Mouse (Mus musculus) gastrocnemius, postnatal 14 days (tissue): ENCODE data around the gene Gm5134. TPM values are rescaled to one million over a fixed set of nuclear protein-coding genes. Genes with fewer than 3 reads are reported as not detected.

Source experiments
- DNase-seq: peaks from one replicate; pipeline ENCODE4 v3.0.0; 2021; ENCODE audit warnings: mixed read lengths
- intact Hi-C: fragments of 180-260 bp; cut with DNase I; formaldehyde crosslinking; loops from one replicate; pipeline ENCODE4 v1.15.1; 2025; ENCODE audit warnings: low total_unique reads
- microRNA-seq, 2 experiments: library from miRNA; unstranded; fragments of <30 nt; microRNA quantifications; one replicate each; pipeline ENCODE4 v1.2.0; 2021
- total RNA-seq, 2 experiments: library from RNA; stranded (reverse); gene quantifications; 2 replicates each; pipeline ENCODE4 v1.2.3; 2021

The Gm5134 gene
- total RNA-seq, 2 experiments from 2014 or later: not detected

DNA sequence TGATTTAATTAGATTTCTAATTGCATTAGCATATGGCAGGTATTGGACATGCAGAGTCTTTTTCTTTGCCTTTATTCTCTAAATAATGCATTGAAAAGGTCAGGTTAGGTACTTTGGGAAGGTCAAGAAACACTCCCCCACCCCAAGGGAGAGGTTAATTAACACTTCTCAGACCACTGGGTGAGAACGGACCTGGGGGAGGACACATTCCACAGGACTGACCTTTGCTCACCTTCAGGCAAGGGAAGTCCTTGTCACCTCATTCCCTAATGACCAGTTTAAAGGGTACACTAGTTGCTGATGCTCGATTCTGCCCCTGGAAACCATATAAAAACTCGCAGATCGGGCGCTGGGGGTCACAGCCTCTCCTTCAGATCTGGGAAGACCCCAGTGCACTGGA, 75.0 kb downstream of the Gm5134 start:
- intact Hi-C loops: no loop called here
- DNase-seq: no peak

GRCm38 (mm10) chr10:76030496-76030895, 76.2 kb downstream of the Gm5134 start:
- intact Hi-C loops: no loop called here
- DNase-seq: no peak

DNA sequence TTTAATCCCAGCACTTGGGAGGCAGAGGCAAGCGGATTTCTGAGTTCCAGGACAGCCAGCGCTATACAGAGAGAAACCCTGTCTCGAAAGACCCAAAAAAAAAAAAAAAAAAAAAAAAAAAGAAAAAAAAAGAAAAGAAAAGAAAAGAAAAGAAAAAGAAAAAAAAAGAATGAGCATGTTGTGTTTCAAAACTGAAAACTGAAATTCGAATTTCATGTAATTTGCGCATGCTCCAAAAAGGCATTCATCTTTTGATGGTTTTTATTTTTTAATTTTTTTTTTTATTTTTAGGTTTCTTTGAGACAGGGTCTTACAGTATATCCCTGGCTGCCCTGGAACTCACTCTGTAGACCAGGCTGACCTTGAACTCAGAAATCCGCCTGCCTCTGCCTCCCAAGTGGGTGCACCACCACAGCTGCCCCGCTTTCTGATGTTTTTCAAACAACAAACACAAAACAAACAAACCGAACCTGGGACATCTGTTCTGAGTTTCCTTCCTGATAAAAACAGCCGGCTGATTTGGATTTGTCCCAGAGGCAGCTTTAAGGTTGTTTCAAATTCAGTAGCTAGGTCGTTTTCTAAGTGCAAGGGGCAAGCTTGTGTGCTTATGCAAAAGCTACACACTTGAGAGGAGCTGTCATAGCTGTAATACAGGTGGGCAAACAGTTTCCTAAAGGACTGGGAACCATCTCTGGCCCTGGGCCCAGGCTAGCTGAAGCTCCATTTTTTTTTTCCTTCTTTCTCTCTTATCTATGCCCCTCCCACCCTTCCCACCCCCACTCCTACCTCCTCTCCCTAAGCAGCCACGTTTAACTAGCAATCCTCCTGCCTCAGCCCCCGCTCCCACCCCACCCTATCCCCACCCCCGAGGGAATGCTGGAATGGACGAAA, 77.4 kb downstream of the Gm5134 start:
- peak; percentile 10 for DNase-seq
- intact Hi-C loops: no loop called here

DNA sequence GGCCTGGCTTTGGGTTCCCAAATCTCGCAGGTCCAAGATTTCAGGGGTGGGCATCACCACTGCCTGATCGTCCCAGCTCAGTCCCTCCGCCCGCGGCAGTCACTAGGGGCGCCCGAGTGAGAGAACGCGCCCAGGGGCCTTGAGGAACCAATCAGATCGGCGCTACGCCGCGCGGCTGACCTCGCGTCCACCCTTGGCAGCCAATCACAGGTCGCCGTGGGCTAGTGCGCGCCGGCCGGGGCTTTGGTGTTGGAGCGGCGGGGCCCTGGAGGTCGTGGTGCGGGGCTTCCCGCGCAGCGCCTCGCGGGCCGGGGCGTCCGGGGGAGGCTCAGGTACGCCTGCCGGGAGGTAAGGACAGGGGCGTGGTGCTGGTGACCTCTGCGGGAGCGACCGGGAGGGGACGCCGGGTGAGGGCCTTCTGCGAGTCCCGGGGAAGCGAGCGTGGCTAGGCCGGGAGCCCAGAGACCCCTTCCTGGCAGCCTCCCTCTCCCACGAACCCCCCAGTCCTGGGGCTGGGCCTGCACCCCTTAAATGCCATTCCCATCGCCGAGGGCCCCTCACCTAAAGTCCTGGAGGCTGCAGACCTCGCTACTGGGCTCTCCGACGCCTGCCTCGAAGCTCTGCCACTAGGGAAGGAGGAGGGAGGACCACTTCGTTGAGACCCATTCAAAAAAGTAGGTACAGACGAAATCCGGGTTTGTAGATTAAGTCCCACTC, 78.2 kb downstream of the Gm5134 start, which contains the start of gene Zfp280b:
TSS of gene Zfp280b (plus strand) at position 249 of the 717 bp plus-strand sequence.
- peak; percentile 96 for DNase-seq
- intact Hi-C loops: no loop called here

DNA sequence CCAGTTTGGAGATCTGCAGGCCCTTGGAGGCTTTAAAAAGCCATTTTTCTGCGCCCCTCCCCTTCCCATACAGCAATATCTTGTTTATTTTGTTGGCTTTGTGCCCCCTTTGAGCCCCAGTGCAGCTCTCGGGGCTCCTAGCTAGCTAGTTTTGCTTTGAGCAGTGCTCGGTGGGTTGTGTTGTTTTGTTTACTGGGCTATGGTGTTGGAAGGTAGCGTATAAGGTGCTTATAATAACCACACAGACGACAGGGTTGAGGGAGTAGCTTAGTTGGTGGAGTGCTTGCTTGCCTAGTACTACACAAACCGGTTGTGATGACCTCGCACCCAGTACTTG, 78.8 kb downstream of the Gm5134 start:
- DNase-seq: no peak
- intact Hi-C loops: no loop called here

- intact Hi-C loops: no loop called here
- no peak for DNase-seq
These were observed 79.8 kb downstream of the Gm5134 start for GRCm38 (mm10) chr10:76034001-76034600.

DNA sequence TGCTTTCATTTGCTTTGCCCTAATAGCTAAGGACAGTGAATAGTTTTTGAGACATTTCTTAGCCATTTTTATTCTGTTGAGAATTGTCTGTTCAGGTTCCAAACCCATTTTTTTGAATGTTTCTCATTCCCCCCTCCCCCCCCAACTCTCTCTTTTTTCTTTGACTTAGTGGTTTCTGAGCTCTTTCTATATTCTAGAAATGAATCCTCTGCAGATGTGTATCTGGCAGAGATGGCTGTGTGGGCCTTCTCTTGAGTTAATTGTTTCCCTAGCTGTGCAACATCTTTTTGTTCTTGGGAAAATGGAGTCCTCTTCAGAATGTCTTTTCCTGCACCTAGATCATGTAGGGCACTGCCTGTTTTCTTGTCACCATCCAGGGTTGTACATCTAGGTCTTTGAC, 81.0 kb downstream of the Gm5134 start:
- no peak for DNase-seq
- intact Hi-C loops: no loop called here

DNA sequence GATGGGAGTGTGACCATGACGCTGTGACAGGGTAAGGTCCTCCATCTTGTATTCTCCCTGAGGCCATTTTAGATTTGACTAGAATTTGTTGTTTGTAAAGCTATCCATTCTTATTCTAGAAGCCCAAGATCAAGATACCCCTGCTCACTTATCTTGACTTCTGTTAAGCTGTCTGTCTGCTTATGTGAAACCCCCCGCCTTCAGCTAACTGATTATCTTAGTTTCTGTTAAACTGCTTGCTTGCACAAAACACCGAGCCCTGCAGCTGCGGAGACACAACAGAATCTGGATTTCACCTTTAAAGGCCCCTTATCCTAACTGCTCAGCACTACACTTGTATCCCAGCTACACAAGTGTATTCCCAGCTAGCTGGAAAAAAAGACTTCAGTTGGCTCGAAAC, 82.6 kb downstream of the Gm5134 start:
- intact Hi-C loops: no loop called here
- no peak for DNase-seq

- DNase-seq: no peak
- intact Hi-C loops: no loop called here
These were observed 91.0 kb downstream of the Gm5134 start for GRCm38 (mm10) chr10:76045343-76045742.

GRCm38 (mm10) chr10:76046754-76047153, 92.4 kb downstream of the Gm5134 start:
- intact Hi-C loops: no loop called here
- DNase-seq: no peak

GRCm38 (mm10) chr10:76047182-76047869, 93.0 kb downstream of the Gm5134 start:
- intact Hi-C loops: no loop called here
- DNase-seq: no peak

DNA sequence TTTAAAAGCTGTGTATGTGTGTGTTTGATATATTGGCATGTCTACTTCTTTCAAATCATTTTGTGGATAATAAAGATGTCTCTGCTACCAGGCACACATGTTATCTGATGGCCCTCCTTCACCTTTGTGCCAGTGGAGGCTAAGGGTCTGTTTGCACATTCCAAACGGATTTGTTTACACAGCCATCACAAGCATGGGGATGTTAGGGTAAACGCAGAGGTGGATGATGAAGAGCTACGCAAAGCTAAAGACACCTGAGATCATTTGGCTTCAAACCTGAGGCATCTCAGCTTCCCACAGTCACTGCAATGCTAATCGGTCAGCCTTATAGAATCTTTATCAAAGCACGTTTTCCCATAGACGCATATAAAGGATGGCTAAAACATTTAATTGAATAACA, 94.7 kb downstream of the Gm5134 start:
- no peak for DNase-seq
- intact Hi-C loops: no loop called here

GRCm38 (mm10) chr10:76051860-76052259, 97.5 kb downstream of the Gm5134 start:
- intact Hi-C loops: no loop called here
- DNase-seq: no peak

Small RNA genes within 50 kb of the gene (microRNA-seq; reads per million reads assigned to microRNA genes)
- gene Mir6409: 0 reads per million in 2 experiments

Other genes starting within 250 kb of the Gm5134 start
- 10 to 100 TPM in 1 of 2 experiments, 1 to 10 TPM in 1; 9.6 to 10.9 TPM for gene Cabin1, start 190.2 kb upstream of the Gm5134 start, total RNA-seq
- gene Ddt, start 181.1 kb upstream of the Gm5134 start, total RNA-seq: 10 to 100 TPM; 36.8 to 39.9 TPM
- not detected for gene Gm20441, start 173.6 kb upstream of the Gm5134 start, total RNA-seq
- 1 to 10 TPM; 5.3 to 7.5 TPM for gene Gstt3, start 173.1 kb upstream of the Gm5134 start, total RNA-seq
- gene Gstt1, start 155.9 kb upstream of the Gm5134 start, total RNA-seq: 1 to 10 TPM; 7.0 to 8.2 TPM
- not detected for gene Gstt4, start 132.0 kb upstream of the Gm5134 start, total RNA-seq
- gene Gstt2, start 117.1 kb upstream of the Gm5134 start, total RNA-seq: 1 to 10 TPM; 5.6 to 6.9 TPM
- gene Mif, start 94.3 kb upstream of the Gm5134 start, total RNA-seq: 100 to 1,000 TPM; 155 to 170 TPM
- not detected for gene Derl3, start 61.1 kb upstream of the Gm5134 start, total RNA-seq
- gene Smarcb1, start 32.9 kb upstream of the Gm5134 start, total RNA-seq: 10 to 100 TPM; 17.7 to 28.0 TPM
- gene Chchd10, start 21.4 kb upstream of the Gm5134 start, total RNA-seq: 1,000 to 10,000 TPM in 1 of 2 experiments, 100 to 1,000 TPM in 1; 861 to 1,001 TPM
- 1 to 10 TPM; 3.5 to 4.8 TPM for gene Mmp11, start 18.0 kb upstream of the Gm5134 start, total RNA-seq
- not detected for gene Gm867, start 13.8 kb upstream of the Gm5134 start, total RNA-seq
- not detected for gene Vpreb3, start 11.5 kb upstream of the Gm5134 start, total RNA-seq
- 1 to 10 TPM; 7.5 TPM for gene Zfp280b, start 78.1 kb downstream of the Gm5134 start, total RNA-seq
- gene Slc5a4b, start 156.4 kb downstream of the Gm5134 start, total RNA-seq: not detected
- not detected for gene Slc5a4a, start 192.9 kb downstream of the Gm5134 start, total RNA-seq